Mouse (Mus musculus) CH12.LX (cell line): ENCODE data around the gene Fbxw10. TPM values are rescaled to one million over a fixed set of nuclear protein-coding genes. Genes with fewer than 3 reads are reported as not detected.

Experiments used
- DNase-seq: peaks from one replicate; pipeline ENCODE4 v3.0.0-alpha.2; 2013; ENCODE audit errors: extremely low read depth
- H3K27ac ChIP-seq: 2 replicates; pipeline ENCODE4 v1.5.1; 2012; ENCODE audit warnings: low read depth, mild to moderate bottlenecking, control low read depth, moderate library complexity; ENCODE audit not compliant: insufficient read depth
- H3K27me3 ChIP-seq: replicated peaks from 2 replicates; pipeline ENCODE3; 2012; ENCODE audit warnings: inconsistent platforms
- H3K36me3 ChIP-seq, 2 experiments: replicated peaks in 1 of 2; 2 replicates each; pipeline versions ENCODE3 to v1.6.1; 2012; ENCODE audit warnings: inconsistent platforms in 1 of 2, low read length in 1 of 2, mild to moderate bottlenecking in 1 of 2, mixed read lengths in 1 of 2, moderate library complexity in 1 of 2; ENCODE audit not compliant: control insufficient read depth in 1 of 2, insufficient read depth in 1 of 2
- H3K4me1 ChIP-seq, 2 experiments: 2 replicates each; pipeline ENCODE4 v1.6.1; 2012; ENCODE audit warnings: inconsistent platforms in 1 of 2, moderate library complexity in 1 of 2; ENCODE audit not compliant: insufficient read depth in 2 of 2, control insufficient read depth in 1 of 2
- H3K4me2 ChIP-seq: 2 replicates; pipeline ENCODE4 v1.6.1; 2012; ENCODE audit warnings: low read depth, mild to moderate bottlenecking, control low read depth; ENCODE audit not compliant: poor library complexity, insufficient read depth, severe bottlenecking
- H3K4me3 ChIP-seq, 3 experiments: fragments of 150-350 bp in 1 of 3; sonication (generic) in 1 of 3; replicated peaks in 1 of 3; 2 replicates each; pipeline versions ENCODE3 to v1.5.1; 2011 to 2012; ENCODE audit warnings: low read depth in 2 of 3, low read length in 2 of 3, mild to moderate bottlenecking in 2 of 3, moderate library complexity in 2 of 3, control low read depth in 1 of 3, improper control_type of control experiment in 1 of 3, inconsistent platforms in 1 of 3, mixed read lengths in 1 of 3; ENCODE audit not compliant: poor library complexity in 1 of 3
- H3K79me2 ChIP-seq: replicated peaks from 2 replicates; pipeline ENCODE4 v1.6.1; 2012; ENCODE audit warnings: mild to moderate bottlenecking, moderate library complexity; ENCODE audit not compliant: control insufficient read depth, poor library complexity, insufficient read depth, severe bottlenecking; ENCODE audit errors: extremely low read depth
- H3K9ac ChIP-seq: 2 replicates; pipeline ENCODE4 v1.6.1; 2012; ENCODE audit warnings: low read depth, mild to moderate bottlenecking, control low read depth, moderate library complexity; ENCODE audit not compliant: insufficient read depth
- H3K9me3 ChIP-seq: replicated peaks from 2 replicates; pipeline ENCODE3; 2012; ENCODE audit warnings: low read length, inconsistent platforms, mixed read lengths
- BHLHE40 ChIP-seq: IDR thresholded peaks from 2 replicates; pipeline ENCODE4 v1.6.1; 2011; ENCODE audit warnings: mild to moderate bottlenecking, low read depth, low read length, improper control_type of control experiment
- CHD2 ChIP-seq: IDR thresholded peaks from 2 replicates; pipeline ENCODE4 v1.6.1; 2011; ENCODE audit warnings: low read length, improper control_type of control experiment
- CTCF ChIP-seq, 2 experiments: IDR thresholded peaks in 1 of 2; conservative IDR thresholded peaks in 1 of 2; 2 replicates each; pipeline ENCODE4 v1.5.1; 2011 to 2012; ENCODE audit warnings: low read depth in 2 of 2, low read length in 2 of 2, improper control_type of control experiment in 1 of 2, inconsistent platforms in 1 of 2, mild to moderate bottlenecking in 1 of 2, moderate library complexity in 1 of 2
- ELF1 ChIP-seq: IDR thresholded peaks from 2 replicates; pipeline ENCODE4 v1.6.1; 2014; ENCODE audit warnings: low read depth, mild to moderate bottlenecking, inconsistent platforms, low read length, improper control_type of control experiment
- EP300 ChIP-seq: IDR thresholded peaks from 2 replicates; pipeline ENCODE4 v1.6.1; 2011; ENCODE audit warnings: low read length, improper control_type of control experiment
- GABPA ChIP-seq: IDR thresholded peaks from 2 replicates; pipeline ENCODE4 v1.6.1; 2012; ENCODE audit warnings: low read depth, low read length, improper control_type of control experiment, inconsistent platforms; ENCODE audit not compliant: insufficient replicate concordance
- HCFC1 ChIP-seq: IDR thresholded peaks from 2 replicates; pipeline ENCODE4 v1.6.1; 2012; ENCODE audit warnings: low read depth, mild to moderate bottlenecking, inconsistent platforms, low read length, improper control_type of control experiment
- IRF4 ChIP-seq: IDR thresholded peaks from 2 replicates; pipeline ENCODE4 v1.6.1; 2014; ENCODE audit warnings: low read depth, mild to moderate bottlenecking, inconsistent platforms, low read length, improper control_type of control experiment
- JUN ChIP-seq: IDR thresholded peaks from 2 replicates; pipeline ENCODE4 v1.6.1; 2011; ENCODE audit warnings: low read depth, mild to moderate bottlenecking, low read length, improper control_type of control experiment, moderate library complexity; ENCODE audit not compliant: insufficient read depth
- JUND ChIP-seq: conservative IDR thresholded peaks from 2 replicates; pipeline ENCODE4 v1.6.1; 2011; ENCODE audit warnings: low read depth, low read length, improper control_type of control experiment
- KAT2A ChIP-seq: IDR thresholded peaks from 2 replicates; pipeline ENCODE4 v1.6.1; 2012; ENCODE audit warnings: low read length, improper control_type of control experiment, inconsistent platforms; ENCODE audit not compliant: insufficient replicate concordance
- MAFK ChIP-seq: IDR thresholded peaks from 2 replicates; pipeline ENCODE4 v1.6.1; 2011; ENCODE audit warnings: low read length, improper control_type of control experiment; ENCODE audit not compliant: insufficient replicate concordance
- MAX ChIP-seq: IDR thresholded peaks from 2 replicates; pipeline ENCODE4 v1.6.1; 2011; ENCODE audit warnings: low read length, improper control_type of control experiment
- MAZ ChIP-seq: IDR thresholded peaks from 2 replicates; pipeline ENCODE4 v1.6.1; 2012; ENCODE audit warnings: low read depth, mild to moderate bottlenecking, inconsistent platforms, low read length, improper control_type of control experiment, moderate library complexity
- MYC ChIP-seq: IDR thresholded peaks from 2 replicates; pipeline ENCODE4 v1.6.1; 2011; ENCODE audit warnings: low read depth, mild to moderate bottlenecking, improper control_type of control experiment, low read length
- NELFE ChIP-seq: IDR thresholded peaks from 2 replicates; pipeline ENCODE4 v1.6.1; 2011; ENCODE audit warnings: low read depth, low read length, improper control_type of control experiment
- PAX5 ChIP-seq: IDR thresholded peaks from 2 replicates; pipeline ENCODE4 v1.6.1; 2012; ENCODE audit warnings: low read length, inconsistent platforms, mixed read lengths
- POLR2A ChIP-seq: IDR thresholded peaks from 2 replicates; pipeline ENCODE4 v1.6.1; 2011; ENCODE audit warnings: low read depth, mild to moderate bottlenecking, improper control_type of control experiment, low read length
- POLR2AphosphoS2 ChIP-seq: IDR thresholded peaks from 2 replicates; pipeline ENCODE4 v1.6.1; 2011; ENCODE audit warnings: low read depth, low read length, improper control_type of control experiment
- RAD21 ChIP-seq: IDR thresholded peaks from 2 replicates; pipeline ENCODE4 v1.6.1; 2011; ENCODE audit warnings: low read depth, mild to moderate bottlenecking, low read length, improper control_type of control experiment, moderate library complexity
- RCOR1 ChIP-seq: conservative IDR thresholded peaks from 2 replicates; pipeline ENCODE4 v1.6.1; 2012; ENCODE audit warnings: low read depth, mild to moderate bottlenecking, inconsistent platforms, low read length, improper control_type of control experiment
- SIN3A ChIP-seq: IDR thresholded peaks from 2 replicates; pipeline ENCODE4 v1.6.1; 2012; ENCODE audit warnings: low read length, improper control_type of control experiment, inconsistent platforms
- SMC3 ChIP-seq: IDR thresholded peaks from 2 replicates; pipeline ENCODE4 v1.6.1; 2011; ENCODE audit warnings: low read depth, low read length, improper control_type of control experiment
- TCF12 ChIP-seq: IDR thresholded peaks from 2 replicates; pipeline ENCODE4 v1.6.1; 2014; ENCODE audit warnings: low read depth, mild to moderate bottlenecking, inconsistent platforms, low read length, improper control_type of control experiment
- UBTF ChIP-seq: IDR thresholded peaks from 2 replicates; pipeline ENCODE4 v1.6.1; 2012; ENCODE audit warnings: low read depth, mild to moderate bottlenecking, inconsistent platforms, low read length, improper control_type of control experiment, moderate library complexity
- USF1 ChIP-seq: IDR thresholded peaks from 2 replicates; pipeline ENCODE4 v1.6.1; 2014; ENCODE audit warnings: low read depth, mild to moderate bottlenecking, inconsistent platforms, low read length, improper control_type of control experiment
- USF2 ChIP-seq: conservative IDR thresholded peaks from 2 replicates; pipeline ENCODE4 v1.6.1; 2011; ENCODE audit warnings: low read depth, low read length, improper control_type of control experiment
- ZC3H11A ChIP-seq: IDR thresholded peaks from 2 replicates; pipeline ENCODE4 v1.6.1; 2012; ENCODE audit warnings: low read depth, mild to moderate bottlenecking, inconsistent platforms, low read length, improper control_type of control experiment
- ZMIZ1 ChIP-seq: IDR thresholded peaks from 2 replicates; pipeline ENCODE4 v1.6.1; 2012; ENCODE audit warnings: low read depth, mild to moderate bottlenecking, inconsistent platforms, low read length, improper control_type of control experiment
- ZNF384 ChIP-seq: IDR thresholded peaks from 2 replicates; pipeline ENCODE4 v1.6.1; 2012; ENCODE audit warnings: low read depth, low read length, improper control_type of control experiment, inconsistent platforms
- dilution Hi-C: fragments of 300-500 bp; cut with MboI; formaldehyde crosslinking; loops from 2 replicates; pipeline ENCODE4 v1.14.3; 2020; ENCODE audit warnings: low sequenced_read_pairs; ENCODE audit not compliant: extremely low pct_unique_long_range_greater_than_20kb, extremely low pct_ligation_motif_present
- in situ Hi-C: fragments of 300-500 bp; cut with MboI; formaldehyde crosslinking; loops from 3 replicates; pipeline ENCODE4 v1.14.3; 2019; ENCODE audit warnings: low sequenced_read_pairs, low pct_ligation_motif_present, low pct_unique_long_range_greater_than_20kb, mixed read lengths
- polyA plus RNA-seq: library from polyadenylated mRNA; unstranded; fragments of >175 nt; gene quantifications from 2 replicates; pipeline ENCODE4 v1.2.1, GENCODE M21; 2012; ENCODE audit warnings: low read depth; ENCODE audit not compliant: insufficient read length
- total RNA-seq, 2 experiments: library from RNA; depleted of rRNA; stranded (reverse); fragments of 300-350 nt in 1 of 2; fragments of >200 nt in 1 of 2; gene quantifications; 2 replicates each; pipeline ENCODE4 v1.2.3; 2012 to 2014

Gene Fbxw10
- total and polyA plus RNA-seq, 3 experiments = 0.59 to 1.4 (median 0.78) TPM

DNA sequence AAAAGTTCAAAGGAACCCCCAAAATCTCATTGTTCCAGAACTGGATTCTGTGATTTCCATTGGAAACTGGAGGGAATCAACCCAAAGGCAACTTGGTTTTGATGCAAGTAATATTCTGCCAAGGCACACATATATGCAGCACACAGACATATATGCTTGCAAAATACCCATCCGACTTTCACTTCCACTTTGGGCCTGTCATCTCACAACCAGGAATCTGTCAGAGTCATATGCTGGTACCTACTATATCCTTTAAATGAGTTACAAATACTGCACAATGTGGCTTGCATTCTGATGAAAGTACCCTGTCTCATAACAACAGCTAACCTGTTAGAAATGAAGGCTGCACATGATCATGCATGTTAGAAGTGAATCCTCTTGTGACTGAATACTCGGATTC is 38.9 kb upstream of the Fbxw10 start:
- Histone ChIP-seq H3K4me2 (no peak overlapping the region), H3K4me3 (no peak overlapping the region), H3K9me3 (peaks cover 9% of the 10 kb centered on the region), H3K36me3 (no peaks in the 10 kb centered on the region), H3K79me2 (no peaks in the 10 kb centered on the region), H3K9ac (no peak overlapping the region), H3K4me1 (peaks cover 0 to 6% of the 10 kb centered on the region in 2 experiments; a peak in 1 of 4 replicates), H3K27ac (no peak overlapping the region), H3K27me3 (peaks cover 5% of the 10 kb centered on the region)
- TF ChIP-seq ZMIZ1 (no peak), SIN3A (no peak), POLR2A (no peak), UBTF (no peak), POLR2AphosphoS2 (no peak), KAT2A (no peak), ZC3H11A (no peak), NELFE (no peak), GABPA (no peak), SMC3 (no peak), HCFC1 (no peak), TCF12 (no peak), EP300 (peak; percentile 56; the same call in 1 of the 2 replicates), IRF4 (peak; percentile 57), JUND (no peak)
- dilution Hi-C loops (no loop called here), in situ Hi-C loops (no loop called here)
- peak; percentile 7 for DNase-seq

DNA sequence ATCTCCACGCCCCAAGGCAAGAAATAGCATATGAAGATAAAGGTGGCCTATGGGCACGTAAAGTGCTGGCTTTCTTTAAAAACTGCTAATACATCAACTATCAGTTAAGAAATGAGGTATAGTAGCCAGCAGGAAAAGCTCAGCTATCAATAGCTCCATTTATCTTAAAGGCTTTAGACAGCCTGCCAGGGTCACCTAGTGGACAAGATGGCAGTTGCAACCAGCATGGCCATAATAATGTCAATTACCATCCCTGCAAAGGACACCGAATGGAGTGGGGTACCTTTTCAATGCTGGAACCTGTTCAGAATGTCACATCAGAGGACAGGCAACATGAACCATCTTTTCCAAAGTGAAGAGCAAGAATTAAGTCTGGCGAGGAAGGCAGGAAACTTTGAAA is 37.7 kb upstream of the Fbxw10 start:
- in situ Hi-C loops = no loop called here
- H3K27ac ChIP-seq = no peak overlapping the region
- H3K27me3 ChIP-seq = peaks cover 5% of the 10 kb centered on the region
- H3K4me3 ChIP-seq = no peak overlapping the region
- no peak overlapping the region for H3K9ac ChIP-seq
- TF ChIP-seq EP300 (no peak), USF2 (no peak), SIN3A (no peak), ZNF384 (no peak), ZC3H11A (no peak), MAFK (no peak), CTCF (conservative IDR thresholded peaks at IDR 0.05 in 1 of 2, IDR thresholded peaks at IDR 0.05 in 1 of 2; ENCODE audit: low read depth in 2 of 2, low read length in 2 of 2) (peak; percentile 72 to 80), UBTF (no peak), POLR2AphosphoS2 (no peak), NELFE (no peak), RAD21 (peak; percentile 71), JUN (no peak), MAX (no peak), KAT2A (no peak), JUND (no peak), ZMIZ1 (no peak), MAZ (no peak), MYC (no peak), BHLHE40 (no peak), RCOR1 (no peak), PAX5 (no peak), USF1 (no peak), ELF1 (no peak), CHD2 (no peak), SMC3 (peak; percentile 71), IRF4 (no peak)
- H3K79me2 ChIP-seq = no peaks in the 10 kb centered on the region
- peaks cover 9% of the 10 kb centered on the region for H3K9me3 ChIP-seq
- dilution Hi-C loops = no loop called here
- H3K4me1 ChIP-seq = peaks cover 0 to 6% of the 10 kb centered on the region in 2 experiments; a peak in 1 of 4 replicates
- H3K36me3 ChIP-seq = no peaks in the 10 kb centered on the region
- peak; percentile 29 for DNase-seq
- no peak overlapping the region for H3K4me2 ChIP-seq
